Mouse (Mus musculus) adrenal gland (tissue): Measurements from ENCODE around the gene Retreg2.

Source experiments
- intact Hi-C: fragments of 180-260 bp; cut with DNase I; formaldehyde crosslinking; loops from one replicate; pipeline ENCODE4 v1.15.1; 2025
- long read RNA-seq, 2 experiments: library from polyadenylated mRNA; unstranded; transcript quantifications; one replicate each; pipeline ENCODE4 v2.0.0; 2020; ENCODE audit warnings: borderline replicate concordance in 1 of 2; ENCODE audit not compliant: insufficient replicate concordance in 1 of 2

The Retreg2 gene
- long read RNA-seq, experiment 1, transcript Retreg2-201 (9 exons, 2,561 nt), result major isoform, 28 of 46 reads
- long read RNA-seq, experiment 1, transcript Retreg2-208 (10 exons, 2,438 nt), result minor isoform, 11 of 46 reads
- long read RNA-seq, experiment 1, partial matches to known transcripts, result 3 of 46 reads
- long read RNA-seq, experiment 1, other reads (novel, unspliced or antisense), result 4 of 46 reads
- long read RNA-seq, experiment 2, transcript Retreg2-201 (9 exons, 2,561 nt), result major isoform, 22 of 42 reads
- long read RNA-seq, experiment 2, transcript Retreg2-208 (10 exons, 2,438 nt), result minor isoform, 9 of 42 reads
- long read RNA-seq, experiment 2, partial matches to known transcripts, result 8 of 42 reads
- long read RNA-seq, experiment 2, other reads (novel, unspliced or antisense), result 2 of 42 reads

DNA sequence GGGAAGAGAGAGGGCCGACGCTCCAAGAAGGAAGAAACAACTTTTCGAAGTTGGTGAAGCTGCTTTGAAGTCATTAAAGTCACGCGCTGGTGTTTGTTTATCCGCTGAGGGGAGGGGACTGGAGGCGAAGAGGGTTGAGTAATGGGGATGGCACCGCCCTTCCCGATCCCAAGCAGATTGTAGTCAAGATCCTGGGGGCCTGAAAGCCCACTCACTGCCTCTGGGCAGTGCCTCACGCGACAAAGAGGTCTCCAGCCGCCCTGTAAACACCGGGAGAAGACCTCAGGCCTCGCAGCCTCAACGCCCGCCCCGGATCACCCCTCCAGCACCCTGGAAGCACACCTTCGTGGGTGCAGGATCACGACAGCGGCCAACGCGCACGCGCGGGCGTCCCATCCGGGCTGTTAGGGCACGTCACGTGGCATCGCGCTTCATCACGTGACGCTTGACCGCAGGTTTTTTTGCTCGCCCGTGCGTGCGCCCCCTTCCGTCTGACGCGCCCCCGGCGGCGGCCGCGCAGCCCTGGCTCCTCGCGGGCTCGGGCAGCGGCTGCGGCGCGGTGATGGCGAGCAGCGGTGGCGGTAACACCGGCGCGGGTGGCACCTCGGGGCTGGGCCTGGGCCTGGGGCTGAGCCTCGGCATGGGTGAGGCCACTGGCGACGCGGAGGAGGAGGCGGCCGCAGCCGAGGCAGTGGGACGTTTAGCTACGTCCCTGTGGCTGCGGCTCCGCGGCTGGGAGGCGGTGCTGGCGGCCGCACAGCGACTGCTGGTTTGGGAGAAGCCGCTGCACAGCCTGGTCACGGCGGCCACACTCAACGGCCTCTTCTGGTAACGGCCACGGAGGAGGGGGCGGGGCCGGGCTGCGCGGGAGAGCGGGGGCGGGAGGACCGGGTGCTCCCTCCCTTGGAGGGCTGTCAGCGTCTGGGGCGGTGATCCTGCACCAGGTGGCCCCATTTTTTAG, at the start of gene Retreg2, which contains the start of gene Cnppd1:
Gene Retreg2 (plus strand): TSS at position 478 of the 961 bp plus-strand sequence.
Gene Cnppd1 (minus strand): TSS at position 411 of the 961 bp plus-strand sequence.
- intact Hi-C loops, result no loop called here

DNA sequence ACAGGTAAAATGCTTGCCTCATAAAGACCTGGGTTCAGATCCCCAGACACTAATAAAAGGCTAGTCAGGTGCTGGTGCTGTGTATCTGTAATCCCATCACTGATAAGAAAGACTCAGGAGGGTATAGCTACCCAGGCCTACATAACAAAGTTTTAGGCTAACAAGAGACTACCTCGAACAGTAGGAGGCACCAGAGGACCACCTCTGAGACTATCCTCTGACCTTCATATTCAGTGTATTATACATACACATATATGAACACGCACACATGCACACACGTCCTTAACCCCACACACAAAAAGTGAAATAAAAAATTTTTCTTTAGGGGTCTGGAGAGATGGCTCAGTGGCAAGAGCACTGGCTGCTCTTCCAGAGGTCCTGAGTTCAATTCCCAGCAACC, 20.4 kb upstream of the Retreg2 start:
- intact Hi-C loops, result no loop called here

DNA sequence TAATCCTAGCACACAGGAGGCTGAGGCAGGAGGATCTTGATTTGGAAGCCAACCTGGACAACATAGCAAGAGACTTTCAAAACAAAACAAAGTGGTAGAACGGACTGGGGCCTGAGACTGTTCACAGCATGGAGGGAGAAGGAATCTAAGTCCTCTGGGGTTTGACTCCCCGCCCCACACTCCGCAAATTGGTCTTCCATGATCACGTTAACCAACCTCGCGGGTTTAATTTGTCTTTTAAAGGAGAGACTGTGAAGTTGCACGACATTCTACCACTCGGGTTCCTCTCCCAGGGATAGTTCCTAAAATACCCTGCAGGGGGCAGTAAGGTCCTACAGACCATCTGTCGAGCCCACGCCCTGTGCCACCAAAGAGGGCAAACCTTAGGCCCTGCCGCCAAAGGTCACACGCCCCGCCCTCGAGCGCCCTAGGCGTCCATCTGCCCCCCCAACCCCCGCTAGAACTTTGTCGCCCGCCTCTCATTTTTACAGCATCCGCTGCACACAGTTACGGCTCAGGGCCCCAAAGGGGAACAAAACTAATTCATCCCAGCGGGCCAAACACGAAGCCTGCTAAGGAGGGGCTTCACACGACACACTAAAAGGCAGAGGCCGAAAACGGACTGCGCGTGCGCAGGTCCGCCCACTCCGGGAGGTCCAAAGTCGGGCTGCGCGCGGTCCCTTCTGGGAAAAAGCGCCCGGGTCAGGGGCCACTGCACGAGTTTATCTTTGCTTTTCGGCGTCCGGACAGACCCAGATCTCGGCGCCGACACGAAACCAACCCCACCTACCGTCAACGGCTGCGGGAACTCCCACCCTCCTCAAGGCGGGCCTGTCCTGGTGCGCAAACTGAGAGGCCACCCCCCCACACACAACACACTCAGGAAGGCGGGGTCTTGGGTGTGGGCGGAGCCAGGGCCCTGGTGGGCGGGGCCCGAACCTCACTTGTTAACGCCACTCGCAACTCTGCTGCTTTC, 17.9 kb upstream of the Retreg2 start, which contains the start of gene Nhej1:
Gene Nhej1 (minus strand): TSS at position 855 of the 976 bp plus-strand sequence.
- intact Hi-C loops, result no loop called here

DNA sequence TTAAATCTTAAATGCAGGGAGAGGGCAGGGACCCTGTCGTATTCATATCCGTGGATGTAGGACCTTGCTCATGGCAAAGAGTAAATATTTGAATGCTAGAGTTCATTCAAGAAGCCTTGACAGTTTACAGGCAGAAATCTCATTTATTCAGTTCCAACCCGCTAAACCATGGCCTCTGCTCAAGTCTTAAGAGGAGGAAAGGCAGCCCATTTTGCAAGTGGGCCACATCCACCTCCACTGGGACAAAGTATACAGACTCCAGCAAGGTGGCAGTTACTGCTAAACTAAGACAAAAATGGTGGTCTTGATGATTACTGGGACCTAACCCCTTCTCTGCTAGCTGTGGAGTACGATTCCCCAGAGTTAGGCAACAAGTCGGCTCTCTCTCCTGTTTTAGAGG, 17.2 kb upstream of the Retreg2 start:
- intact Hi-C loops, result no loop called here

DNA sequence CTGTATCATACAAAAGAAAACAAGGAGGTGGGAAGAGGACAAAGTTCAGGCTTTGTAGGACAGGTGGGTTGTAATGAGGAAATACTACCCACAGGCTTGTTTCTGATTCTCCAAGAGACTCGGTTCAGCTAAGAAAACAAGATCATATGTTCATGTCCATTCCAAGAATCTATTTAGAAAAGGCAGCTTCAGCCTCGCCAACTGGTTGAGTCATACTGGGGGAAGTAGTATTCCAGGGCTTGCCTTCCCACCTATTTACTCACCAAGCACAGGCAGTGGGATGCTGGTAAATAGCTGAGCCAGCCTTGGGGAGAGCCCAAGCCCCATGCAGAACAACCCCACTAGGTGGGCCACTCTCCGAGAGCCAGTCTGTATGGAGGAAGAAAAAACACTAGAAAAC, 13.9 kb upstream of the Retreg2 start:
- intact Hi-C loops, result no loop called here

DNA sequence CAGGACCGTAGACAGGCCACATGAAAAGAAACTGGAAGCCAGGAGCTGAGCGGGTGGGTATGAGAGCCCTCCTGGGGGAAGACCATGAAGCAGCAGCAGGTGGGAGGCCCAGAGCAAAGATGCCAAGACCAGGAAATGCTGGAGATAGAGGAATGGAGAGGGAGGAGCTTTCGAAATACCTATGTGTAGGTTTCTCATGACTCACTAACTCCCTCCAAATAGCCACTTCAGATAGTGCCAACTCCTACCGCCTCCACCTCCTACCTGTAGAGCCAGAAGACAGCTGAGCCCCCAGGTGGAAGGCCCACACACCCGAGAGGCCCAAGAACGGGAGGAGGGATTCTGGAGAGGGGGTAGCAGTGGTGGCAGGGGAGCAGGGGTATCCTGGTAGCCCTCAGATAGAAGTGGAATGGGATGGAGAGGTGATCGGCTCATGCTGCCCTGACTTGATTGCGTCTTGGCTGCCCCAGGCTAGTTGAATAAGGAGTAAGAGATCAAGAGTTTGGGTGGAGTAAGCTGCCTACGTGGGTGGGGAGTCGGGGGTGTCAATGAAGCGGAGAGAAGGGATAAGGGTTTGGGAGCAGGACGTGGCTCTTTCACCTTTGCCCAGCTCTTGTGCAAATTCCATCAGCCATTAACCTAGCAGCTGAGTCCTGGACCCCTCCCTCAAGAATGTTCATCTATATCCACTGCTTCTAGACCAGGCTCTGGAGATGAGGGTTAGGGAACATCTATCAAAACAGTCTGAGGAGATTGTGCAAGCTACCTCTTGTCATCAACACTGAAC, 9.0 kb upstream of the Retreg2 start, which contains the start of gene Slc23a3:
Gene Slc23a3 (minus strand): TSS at position 470 of the 787 bp plus-strand sequence.
- intact Hi-C loops, result no loop called here

DNA sequence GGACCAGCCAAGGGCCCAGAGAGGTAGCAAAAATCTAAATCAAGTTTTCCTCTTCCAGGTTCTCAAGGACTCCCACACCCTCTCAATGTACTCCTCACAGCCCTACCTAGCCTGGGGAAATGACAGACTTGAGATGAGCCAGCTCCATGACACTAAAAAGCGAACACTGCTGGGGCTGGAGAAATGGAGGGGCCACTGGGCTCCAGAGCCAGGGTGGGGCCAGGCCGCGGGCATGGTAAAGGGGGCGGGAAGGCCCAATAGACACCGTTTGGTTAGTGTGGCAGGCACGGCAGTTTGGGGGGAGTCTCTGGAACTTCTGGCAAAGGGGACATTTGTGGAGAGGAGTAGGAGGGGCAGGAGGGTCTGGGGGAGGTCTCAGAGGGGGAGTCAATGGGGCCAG, 6.3 kb upstream of the Retreg2 start:
- intact Hi-C loops, result no loop called here

DNA sequence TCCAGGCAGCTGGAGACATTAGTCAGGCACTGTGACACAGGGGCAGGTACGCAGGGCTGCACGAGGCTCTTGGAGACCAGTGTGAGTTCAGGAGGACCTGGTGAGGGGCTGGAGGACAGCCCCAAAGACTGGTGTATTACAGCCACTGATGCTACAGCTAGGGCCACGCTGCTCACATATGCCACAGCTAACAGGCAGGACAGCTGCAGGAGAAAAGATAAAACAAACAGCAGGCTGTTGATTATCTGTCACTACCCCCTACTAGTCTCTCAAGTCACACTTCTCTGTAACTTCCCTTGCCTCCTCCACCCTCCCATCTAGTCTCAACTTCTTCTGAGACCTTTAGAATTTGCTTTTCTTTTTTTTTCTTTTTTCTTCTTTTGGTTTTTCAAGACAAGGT, 5.8 kb upstream of the Retreg2 start:
- intact Hi-C loops, result no loop called here

DNA sequence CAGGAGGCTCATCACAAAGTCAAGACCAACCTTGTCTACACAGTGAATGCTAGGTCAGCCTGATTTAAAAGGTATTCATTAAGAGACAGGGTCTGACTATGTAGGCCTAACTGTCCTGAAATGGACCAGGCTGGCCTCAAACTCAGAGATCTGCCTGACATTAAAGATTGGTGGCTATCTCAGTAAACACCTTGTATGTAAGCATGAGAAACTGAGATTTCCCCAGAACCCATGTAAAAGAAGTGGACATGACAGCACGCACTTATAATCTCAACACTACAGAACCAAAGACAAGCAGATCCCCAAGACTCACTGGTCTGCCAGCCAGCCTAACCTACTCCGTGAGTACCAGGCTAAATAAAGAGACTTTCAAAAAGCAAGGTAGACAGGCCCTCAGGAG, 4.1 kb upstream of the Retreg2 start:
- intact Hi-C loops, result no loop called here

DNA sequence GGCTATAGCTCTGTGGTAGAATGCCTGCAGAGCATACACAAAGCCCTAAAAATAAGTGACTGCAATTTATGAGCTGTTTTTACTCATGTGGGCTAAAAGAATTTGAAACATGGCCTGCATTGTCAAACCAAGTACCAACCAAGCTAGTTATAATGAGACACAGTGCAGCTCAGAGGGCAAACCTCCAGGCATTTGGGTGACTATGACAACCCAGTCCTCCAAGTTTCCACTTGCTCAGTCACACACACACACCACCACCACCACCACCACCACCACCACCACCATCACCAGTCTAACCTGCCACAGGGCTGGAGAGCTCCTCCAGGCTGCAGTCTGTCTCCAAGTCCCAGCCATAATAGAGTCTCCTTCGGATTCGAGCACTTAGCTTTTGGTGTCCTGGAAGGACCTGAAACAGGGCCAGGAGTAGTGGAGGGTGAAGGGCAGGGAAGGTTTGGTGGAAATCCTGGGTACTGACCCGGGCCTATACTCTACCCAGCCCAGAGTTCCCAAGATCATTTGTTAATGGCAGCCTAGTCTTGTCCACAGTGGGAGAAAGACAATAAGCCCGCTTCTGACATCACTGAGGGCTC, 1.9 kb upstream of the Retreg2 start:
- intact Hi-C loops, result no loop called here

DNA sequence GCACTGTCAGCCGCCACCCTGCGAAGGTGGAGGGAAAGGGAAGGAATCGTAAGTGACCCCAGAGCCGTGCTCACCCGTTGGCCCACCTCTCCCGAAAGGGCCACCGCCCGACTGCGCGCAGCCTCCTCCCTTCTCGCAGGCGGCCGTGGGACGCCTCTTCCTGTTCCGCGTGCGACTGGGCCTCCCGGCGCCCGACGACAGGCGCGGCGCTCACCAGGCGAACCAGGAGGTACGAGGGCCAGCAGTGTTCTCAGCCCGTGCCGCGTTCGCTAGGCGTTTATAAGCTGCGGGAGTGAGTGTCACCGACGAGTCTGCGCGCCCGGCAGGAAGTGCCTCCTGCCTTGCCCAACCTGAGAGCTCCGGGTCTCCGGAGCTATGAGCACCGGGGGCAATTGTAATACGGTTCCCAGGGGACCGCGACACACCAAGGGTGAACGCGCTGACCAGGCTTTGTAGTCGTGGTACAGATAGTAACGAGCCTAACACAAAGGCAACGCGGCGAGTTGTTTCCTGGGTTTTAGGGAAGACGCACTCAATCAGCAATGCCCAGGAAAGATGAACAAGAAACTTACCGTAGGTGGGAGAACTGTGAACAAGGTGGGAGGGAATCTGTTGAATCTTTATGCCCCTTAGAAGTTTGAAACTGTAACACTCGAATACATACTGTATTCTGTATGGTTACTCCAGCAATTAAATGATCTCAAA, 940 bp upstream of the Retreg2 start:
- intact Hi-C loops, result no loop called here

DNA sequence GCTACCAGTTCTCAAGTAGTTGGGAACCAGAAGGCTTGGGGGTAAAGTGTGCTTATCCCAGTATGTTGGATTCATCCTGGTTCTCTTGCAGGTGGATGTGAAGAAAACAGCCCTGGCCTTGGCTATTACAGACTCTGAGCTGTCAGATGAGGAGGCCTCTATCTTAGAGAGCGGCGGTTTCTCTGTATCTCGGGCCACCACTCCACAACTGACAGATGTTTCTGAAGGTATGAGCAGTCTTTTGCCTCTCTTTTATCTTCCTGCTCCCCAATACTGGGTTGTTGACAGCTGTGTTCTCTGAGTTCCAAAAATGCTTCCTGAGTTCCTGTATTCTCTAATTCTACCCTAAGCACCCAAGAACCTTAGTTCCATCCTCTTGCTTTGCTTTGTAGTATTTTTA, 3.0 kb downstream of the Retreg2 start:
- intact Hi-C loops, result no loop called here

DNA sequence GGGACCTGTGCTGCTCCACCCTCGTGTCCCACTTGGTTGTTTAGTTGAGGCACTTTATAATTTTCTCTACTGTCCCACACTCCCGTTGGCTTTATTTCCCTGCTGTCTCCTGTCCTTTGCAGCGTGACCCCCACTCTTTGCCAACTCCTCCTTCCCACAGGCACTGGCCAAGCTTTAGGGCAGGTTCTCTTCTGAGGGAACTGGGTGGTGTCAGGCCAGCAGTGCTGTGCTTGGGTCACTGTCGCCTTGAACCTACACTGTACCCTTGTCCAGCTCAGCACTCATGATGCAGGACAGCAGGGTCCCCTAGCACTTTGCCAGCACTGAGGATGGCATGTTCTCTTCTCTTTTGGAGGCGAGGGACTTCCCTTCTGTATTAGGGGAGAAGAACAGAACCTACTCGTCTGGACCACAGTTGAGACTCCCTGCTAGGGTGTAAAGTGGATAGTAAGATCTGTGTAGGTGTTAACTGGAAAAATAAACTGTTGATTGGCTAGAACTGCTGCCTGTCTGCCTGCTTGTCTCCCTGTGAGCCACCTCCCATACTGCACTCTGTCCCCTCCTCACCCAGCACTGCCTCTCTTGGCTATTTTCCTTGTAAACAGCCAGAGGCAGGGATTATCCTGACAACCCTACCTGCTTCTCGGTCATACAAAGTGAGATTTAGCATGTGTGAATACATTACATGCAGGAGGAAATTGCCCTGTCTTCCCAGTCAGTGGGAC, 5.0 kb downstream of the Retreg2 start:
- intact Hi-C loops, result no loop called here

DNA sequence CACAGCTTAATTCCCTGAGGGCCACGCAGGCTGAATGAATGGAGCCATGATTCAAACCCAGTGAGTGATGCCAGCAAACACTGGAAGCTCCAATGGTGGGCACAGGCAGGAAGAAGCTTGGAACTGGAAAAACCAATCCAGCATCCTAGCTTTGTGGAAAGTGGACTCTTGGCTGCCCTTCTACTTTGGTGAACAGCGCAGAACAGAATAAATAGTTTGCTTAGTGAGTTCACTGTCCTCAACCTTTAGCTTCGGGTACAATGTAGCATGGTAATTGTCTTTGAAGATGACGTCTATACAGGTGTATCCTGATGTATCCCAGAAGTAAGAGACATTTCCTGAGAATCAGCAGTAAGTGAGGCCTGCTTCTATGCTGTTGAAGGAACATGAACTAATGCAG, 6.1 kb downstream of the Retreg2 start:
- intact Hi-C loops, result no loop called here

DNA sequence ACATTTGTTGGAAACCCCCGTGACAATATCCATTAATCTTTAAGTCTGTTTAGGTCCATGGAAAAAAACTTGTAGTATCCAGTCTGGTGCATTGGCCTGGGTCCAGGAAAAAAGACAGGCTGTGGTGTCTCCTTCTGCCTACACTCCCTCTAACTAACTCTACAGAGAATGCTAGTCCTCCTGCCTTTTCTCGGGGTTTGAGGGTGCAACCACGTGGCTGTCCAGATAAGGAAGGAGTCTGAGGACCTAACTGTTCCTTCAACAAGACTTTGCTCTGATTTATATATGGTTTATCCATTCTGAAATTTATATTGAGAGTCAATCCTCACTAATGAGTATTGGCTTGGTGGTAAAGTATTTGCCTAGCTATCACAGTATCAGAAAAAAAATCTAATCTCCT, 13.3 kb downstream of the Retreg2 start:
- intact Hi-C loops, result no loop called here

DNA sequence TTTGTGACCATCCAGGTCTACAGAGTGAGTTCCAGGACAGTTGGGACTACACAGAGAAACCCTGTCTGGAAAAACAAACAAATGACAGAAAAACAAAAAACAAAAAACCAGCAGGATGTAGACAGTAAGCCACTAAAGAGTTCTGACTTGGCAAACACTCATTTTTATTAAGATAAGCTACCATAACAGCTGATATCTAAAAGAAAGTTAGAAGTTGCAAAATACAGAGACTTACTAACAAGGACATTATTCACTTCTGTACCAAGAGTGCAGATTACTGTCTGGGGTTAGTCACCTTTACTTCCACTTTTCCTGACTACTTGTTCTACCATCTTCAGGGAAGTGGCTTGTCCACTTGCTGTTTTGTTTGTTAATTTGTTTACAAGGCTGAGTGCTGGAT, 16.4 kb downstream of the Retreg2 start:
- intact Hi-C loops, result no loop called here

DNA sequence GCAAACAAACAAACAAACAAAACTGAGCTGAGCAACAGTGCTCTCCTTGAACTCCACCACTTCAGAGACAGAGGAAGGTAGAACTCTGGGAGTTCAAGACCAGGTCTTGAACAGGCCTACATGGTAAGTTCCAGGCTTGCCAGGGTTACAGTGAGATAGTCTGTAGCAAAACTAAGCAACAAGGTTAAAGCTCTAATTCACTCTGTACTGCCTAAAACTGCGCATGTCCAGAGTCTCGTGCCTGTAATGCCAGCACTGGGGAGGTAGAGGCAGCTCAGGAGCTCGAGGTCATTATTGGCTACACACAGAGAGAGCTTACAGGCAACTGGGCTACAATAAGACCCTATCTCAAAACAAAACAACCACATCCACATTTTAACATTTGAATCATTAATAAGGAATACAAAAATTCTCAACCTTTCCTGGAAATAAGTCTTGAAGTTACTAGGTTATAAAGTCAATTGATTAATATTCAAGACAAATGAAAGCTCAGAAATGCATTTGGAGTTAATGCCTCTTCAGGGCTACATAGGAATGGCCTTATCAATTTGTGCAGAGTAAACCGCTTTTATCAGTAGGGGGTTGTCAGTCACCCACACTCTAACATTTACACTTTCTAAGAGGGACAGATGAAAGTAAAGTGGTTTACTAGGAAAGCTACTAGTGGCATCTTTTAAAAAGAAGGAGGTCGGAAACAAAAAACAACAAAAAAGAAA, 17.1 kb downstream of the Retreg2 start:
- intact Hi-C loops, result no loop called here

DNA sequence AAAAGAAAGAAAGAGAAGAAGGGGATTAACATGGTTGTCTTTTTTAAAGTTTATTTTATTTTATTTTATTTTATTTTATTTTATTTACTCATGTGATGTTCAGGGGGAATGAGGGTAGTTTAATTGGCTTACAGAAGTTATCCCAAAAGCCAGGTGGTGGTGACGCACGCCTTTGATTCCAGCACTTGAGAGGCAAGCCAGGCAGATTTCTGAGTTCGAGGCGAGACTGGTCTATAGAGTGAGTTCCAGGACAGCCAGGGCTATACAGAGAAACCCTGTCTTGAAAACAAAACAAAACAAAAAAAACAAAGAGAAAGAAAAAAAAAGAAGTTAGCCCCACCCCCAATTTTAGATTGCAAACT, 17.7 kb downstream of the Retreg2 start:
- intact Hi-C loops, result no loop called here
